Mouse (Mus musculus) spleen, postnatal 10 days (tissue): ENCODE results near the gene Itgb4.

Experiments
- DNase-seq, 2 experiments: peaks; one replicate each; pipeline ENCODE4 v3.0.0; 2021 to 2022; ENCODE audit warnings: low spot score in 2 of 2

Gene Itgb4

GRCm38 (mm10) chr11:115974309-115975082, at the start of gene Itgb4:
TSS of gene Itgb4 (plus strand) at chr11:115974709.
- peak in 1 of 2 experiments; percentile 46 for DNase-seq

- peak in 1 of 2 experiments; percentile 47 for DNase-seq
These were observed 45.5 kb upstream of the Itgb4 start for GRCm38 (mm10) chr11:115929031-115929430.

- no peak for DNase-seq
These were observed 44.7 kb upstream of the Itgb4 start for GRCm38 (mm10) chr11:115929818-115930217.

- DNase-seq = no peak
These were observed 43.3 kb upstream of the Itgb4 start for GRCm38 (mm10) chr11:115931235-115931634.

GRCm38 (mm10) chr11:115933108-115933746, 41.3 kb upstream of the Itgb4 start, which contains the start of the genes Sap30bp and Recql5:
TSS of gene Sap30bp (plus strand) at chr11:115933282.
TSS of gene Recql5 (minus strand) at chr11:115933477.
- peak; percentile 94 to 98 for DNase-seq

GRCm38 (mm10) chr11:115933747-115934110, 40.8 kb upstream of the Itgb4 start:
- DNase-seq = no peak

GRCm38 (mm10) chr11:115939690-115940329, 34.7 kb upstream of the Itgb4 start:
- peak; percentile 48 to 76 for DNase-seq

- DNase-seq = no peak
These were observed 32.5 kb upstream of the Itgb4 start for GRCm38 (mm10) chr11:115941980-115942379.

GRCm38 (mm10) chr11:115945247-115945646, 29.3 kb upstream of the Itgb4 start:
- DNase-seq = no peak

- DNase-seq = no peak
These were observed 28.2 kb upstream of the Itgb4 start for GRCm38 (mm10) chr11:115946221-115946828.

GRCm38 (mm10) chr11:115948316-115948715, 26.2 kb upstream of the Itgb4 start:
- no peak for DNase-seq

- DNase-seq = no peak
These were observed 23.8 kb upstream of the Itgb4 start for GRCm38 (mm10) chr11:115950719-115951118.

GRCm38 (mm10) chr11:115954712-115955111, 19.8 kb upstream of the Itgb4 start:
- no peak for DNase-seq

- DNase-seq = no peak
These were observed 19.2 kb upstream of the Itgb4 start for GRCm38 (mm10) chr11:115955195-115955858.

GRCm38 (mm10) chr11:115956453-115956852, 18.1 kb upstream of the Itgb4 start:
- no peak for DNase-seq

GRCm38 (mm10) chr11:115957971-115958370, 16.5 kb upstream of the Itgb4 start:
- no peak for DNase-seq

GRCm38 (mm10) chr11:115959018-115959417, 15.5 kb upstream of the Itgb4 start:
- no peak for DNase-seq

- no peak for DNase-seq
These were observed 11.7 kb upstream of the Itgb4 start for GRCm38 (mm10) chr11:115962651-115963412.

GRCm38 (mm10) chr11:115964977-115965604, 9.4 kb upstream of the Itgb4 start:
- DNase-seq = peak in 1 of 2 experiments; percentile 30

GRCm38 (mm10) chr11:115968731-115969405, 5.6 kb upstream of the Itgb4 start:
- no peak for DNase-seq
